Mouse (Mus musculus): ENCODE data around the gene Ccp110. TPM values are rescaled to one million over a fixed set of nuclear protein-coding genes. Genes with fewer than 3 reads are reported as not detected.

The Ccp110 gene
- polyA plus RNA-seq, 1 experiment from 2014 or later = 8.5 TPM

DNA sequence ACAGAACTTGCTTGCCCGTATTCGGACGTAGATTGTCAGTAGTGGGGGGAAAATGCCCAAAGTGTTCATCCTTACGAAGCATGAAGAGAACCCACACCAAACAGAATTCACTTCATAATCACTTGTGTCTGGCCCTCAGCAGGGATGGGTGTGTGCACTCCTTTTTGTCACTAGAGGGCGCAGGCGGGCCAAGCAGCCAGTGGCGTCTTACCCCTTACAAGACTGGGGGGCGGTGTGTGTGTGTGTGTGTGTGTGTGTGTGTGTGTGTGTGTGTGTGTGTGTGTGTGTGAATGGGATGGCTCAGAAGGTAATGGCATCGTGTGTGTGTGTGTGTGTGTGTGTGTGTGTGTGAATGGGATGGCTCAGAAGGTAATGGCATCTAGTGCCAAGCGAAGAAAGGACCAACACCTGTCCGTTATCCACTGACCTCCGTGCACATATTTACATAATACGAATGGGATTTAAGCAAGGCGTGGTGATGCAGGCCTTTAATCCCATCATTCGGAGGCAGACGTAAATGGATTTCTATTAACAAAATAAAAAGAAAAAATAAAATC lies 27.7 kb downstream of the Ccp110 start, which contains the start of gene Vps35l:
Vps35l (plus strand) TSS at position 252 of the 557 bp plus-strand sequence.
- Histone ChIP-seq H3K27ac (ENCODE audit: low read length) (peak within 1 kb of the TSS; percentile 70; the same call in 1 of the 2 replicates), H3K27me3 (ENCODE audit: control insufficient read depth, insufficient read depth, low read length) (0 out of 2 replicates have a peak, but pooled peaks cover 2% of the 10 kb centered on the region), H3K4me2 (ENCODE audit: low read depth, low read length) (peak within 1 kb of the TSS; percentile 84), H3K36me3 (ENCODE audit: control insufficient read depth, insufficient read depth) (no peaks in the 10 kb centered on the region; the same call in 1 of the 2 replicates), H3K4me1 (ENCODE audit: control insufficient read depth, insufficient read depth, low read length) (peaks cover 7% of the 10 kb centered on the region), H3K9ac (ENCODE audit: low read length) (peak within 1 kb of the TSS; percentile 77), H3K4me3 (ENCODE audit: low read length) (peak within 1 kb of the TSS; percentile 82), H3K9me3 (replicated peaks; ENCODE audit: control insufficient read depth, low read length) (no peaks in the 10 kb centered on the region)
- ATAC-seq (replicated peaks; ENCODE audit: extremely low read depth, insufficient read depth, low FRiP score) = peak; percentile 88
- 3% methylated on average over 16 of the region's 16 CpGs for WGBS

DNA sequence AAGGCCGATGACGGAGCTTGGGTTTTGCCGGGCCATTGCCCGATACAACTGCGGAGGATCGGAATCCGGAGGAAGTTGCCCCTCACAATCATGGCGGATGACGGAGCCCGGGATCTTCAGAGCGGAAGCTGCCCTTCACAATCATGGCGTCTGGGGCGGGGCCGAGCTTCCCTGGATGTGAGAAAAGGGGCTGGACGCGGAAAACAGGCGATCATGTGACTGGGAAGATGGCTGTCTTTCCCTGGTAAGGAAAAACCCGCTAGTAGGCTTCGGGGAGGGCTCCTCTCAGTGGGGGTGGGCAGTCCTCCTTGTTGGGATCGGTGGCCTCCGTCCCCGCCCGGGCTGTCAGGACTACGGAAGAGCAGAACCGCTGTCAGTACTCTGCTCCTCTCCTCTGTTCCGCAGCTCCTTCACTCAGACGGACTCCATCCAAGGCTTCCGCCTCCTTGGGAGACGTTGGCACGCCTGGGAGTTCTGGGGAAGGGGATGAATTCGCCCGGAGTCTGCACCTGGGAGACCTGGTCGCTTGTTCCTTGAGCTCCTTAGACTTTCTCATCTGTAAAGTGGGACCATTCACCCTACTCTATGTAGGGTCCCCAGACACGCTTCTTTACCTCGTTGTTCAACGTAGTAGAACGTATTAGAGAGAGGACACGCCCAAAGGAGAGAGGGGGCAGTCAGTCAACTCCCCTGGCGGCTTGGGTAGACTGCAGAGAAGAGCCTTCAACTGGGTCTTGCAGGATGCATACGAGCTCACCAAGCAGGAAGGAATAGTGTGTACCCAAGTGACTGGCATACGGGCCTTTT lies 28.4 kb downstream of the Ccp110 start:
- Histone ChIP-seq H3K4me2 (ENCODE audit: low read depth, low read length) (peak overlapping the region; percentile 84), H3K4me3 (ENCODE audit: low read length) (peak overlapping the region; percentile 82), H3K9me3 (replicated peaks; ENCODE audit: control insufficient read depth, low read length) (no peaks in the 10 kb centered on the region), H3K27ac (ENCODE audit: low read length) (peak overlapping the region; percentile 70; the same call in 1 of the 2 replicates), H3K36me3 (ENCODE audit: control insufficient read depth, insufficient read depth) (0 out of 2 replicates have a peak, but pooled peaks cover 2% of the 10 kb centered on the region), H3K27me3 (ENCODE audit: control insufficient read depth, insufficient read depth, low read length) (0 out of 2 replicates have a peak, but pooled peaks cover 2% of the 10 kb centered on the region), H3K9ac (ENCODE audit: low read length) (peak overlapping the region; percentile 77), H3K4me1 (ENCODE audit: control insufficient read depth, insufficient read depth, low read length) (peaks cover 7% of the 10 kb centered on the region)
- WGBS = 2% methylated on average over 41 of the region's 41 CpGs
- ATAC-seq (replicated peaks; ENCODE audit: extremely low read depth, insufficient read depth, low FRiP score) = peak; percentile 96

DNA sequence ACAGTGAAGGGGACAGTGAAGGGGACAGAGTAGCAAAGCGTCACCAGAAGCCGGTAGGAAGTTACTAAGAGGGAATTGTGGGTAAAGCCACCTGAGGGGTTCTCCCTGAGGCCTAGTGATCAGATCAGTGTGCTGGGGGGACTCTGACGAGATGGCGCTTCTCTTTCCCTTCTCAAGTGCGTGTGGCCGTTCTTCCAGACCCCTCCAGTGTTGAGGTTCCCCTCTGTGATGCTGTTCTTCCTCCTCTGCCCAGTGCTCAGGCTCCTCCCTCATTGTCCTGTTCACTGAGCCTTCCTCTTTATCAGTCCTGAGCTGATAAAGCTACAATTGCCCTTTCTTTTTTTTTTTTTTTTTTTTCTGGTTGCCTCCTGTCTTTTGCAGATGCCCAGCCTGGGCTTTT lies 29.9 kb downstream of the Ccp110 start:
- ATAC-seq (replicated peaks; ENCODE audit: extremely low read depth, insufficient read depth, low FRiP score) = no peak
- H3K27me3 ChIP-seq (ENCODE audit: control insufficient read depth, insufficient read depth, low read length) = 0 out of 2 replicates have a peak, but pooled peaks cover 2% of the 10 kb centered on the region

DNA sequence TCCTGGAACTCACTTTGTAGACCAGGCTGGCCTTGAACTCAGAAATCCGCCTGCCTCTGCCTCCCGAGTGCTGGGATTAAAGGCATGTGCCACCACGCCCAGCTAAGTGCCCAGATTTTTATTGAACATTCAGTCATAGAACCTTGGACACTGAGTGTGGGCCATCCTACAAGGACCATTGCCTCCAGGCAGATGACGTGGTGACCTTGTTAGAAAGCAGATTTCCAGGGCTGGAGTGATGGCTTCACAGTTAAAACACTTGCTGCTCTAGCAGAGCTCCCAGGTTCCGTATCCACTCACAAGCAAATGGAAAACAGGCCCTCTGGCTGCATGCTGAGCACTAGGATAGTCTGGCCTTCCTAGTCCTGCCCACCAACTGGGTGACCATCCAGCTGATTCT lies 32.4 kb downstream of the Ccp110 start:
- Histone ChIP-seq H3K4me2 (ENCODE audit: low read depth, low read length) (no peak overlapping the region), H3K27ac (ENCODE audit: low read length) (no peak overlapping the region), H3K27me3 (ENCODE audit: control insufficient read depth, insufficient read depth, low read length) (no peaks in the 10 kb centered on the region), H3K9me3 (replicated peaks; ENCODE audit: control insufficient read depth, low read length) (no peaks in the 10 kb centered on the region), H3K4me3 (ENCODE audit: low read length) (no peak overlapping the region), H3K4me1 (ENCODE audit: control insufficient read depth, insufficient read depth, low read length) (peaks cover 7% of the 10 kb centered on the region), H3K36me3 (ENCODE audit: control insufficient read depth, insufficient read depth) (peaks cover 30% of the 10 kb centered on the region), H3K9ac (ENCODE audit: low read length) (no peak overlapping the region)
- WGBS = 95% methylated on average over 5 of the region's 5 CpGs
- no peak for ATAC-seq (replicated peaks; ENCODE audit: extremely low read depth, insufficient read depth, low FRiP score)

More for the DNA sequence above, 29.9 kb downstream of the Ccp110 start:
- Histone ChIP-seq H3K4me2 (ENCODE audit: low read depth, low read length) (no peak overlapping the region), H3K9ac (ENCODE audit: low read length) (no peak overlapping the region), H3K27ac (ENCODE audit: low read length) (no peak overlapping the region), H3K4me3 (ENCODE audit: low read length) (no peak overlapping the region), H3K4me1 (ENCODE audit: control insufficient read depth, insufficient read depth, low read length) (peaks cover 7% of the 10 kb centered on the region), H3K9me3 (replicated peaks; ENCODE audit: control insufficient read depth, low read length) (no peaks in the 10 kb centered on the region), H3K36me3 (ENCODE audit: control insufficient read depth, insufficient read depth) (peaks cover 12% of the 10 kb centered on the region)
- WGBS = 73% methylated on average over 6 of the region's 6 CpGs

DNA sequence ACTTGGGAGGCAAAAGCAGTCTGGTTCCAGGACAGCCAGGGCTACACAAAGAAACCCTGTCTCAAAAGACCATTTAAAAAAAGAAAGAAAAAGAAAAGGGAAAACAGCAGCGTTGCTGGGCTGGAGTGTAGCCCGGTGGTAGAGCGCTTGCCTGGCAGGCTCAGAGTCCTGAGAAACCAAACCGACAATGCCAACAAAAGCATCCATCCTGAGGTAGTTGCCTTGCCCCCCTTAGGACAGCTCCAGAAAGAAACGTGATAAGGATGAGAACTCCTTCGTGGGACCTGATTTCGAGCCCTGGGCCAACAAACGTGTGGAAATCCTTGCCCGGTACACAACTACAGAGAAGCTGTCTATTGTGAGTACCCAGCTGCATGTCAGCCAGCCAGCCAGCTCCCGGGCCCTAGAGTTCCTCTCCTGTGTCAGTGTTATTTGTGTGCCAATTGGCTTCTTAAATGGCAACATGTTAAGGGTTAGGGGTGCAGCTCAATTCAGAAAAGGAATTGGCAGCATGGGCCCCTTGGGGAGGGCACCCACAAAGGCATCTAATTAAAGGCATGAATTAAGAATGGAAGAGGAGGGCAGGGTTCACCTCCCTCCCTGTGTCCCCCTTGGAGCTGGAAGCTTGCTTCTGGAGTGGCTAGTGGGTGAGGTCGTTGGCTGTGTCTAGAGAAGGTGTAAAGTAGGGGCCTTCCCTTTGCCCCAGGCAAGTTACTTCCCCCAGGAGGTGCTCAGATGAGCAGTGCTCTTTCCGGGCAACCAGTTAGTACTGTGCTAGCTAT lies 35.7 kb downstream of the Ccp110 start:
- H3K27me3 ChIP-seq (ENCODE audit: control insufficient read depth, insufficient read depth, low read length) = no peaks in the 10 kb centered on the region
- H3K4me3 ChIP-seq (ENCODE audit: low read length) = no peak overlapping the region
- no peak overlapping the region for H3K4me2 ChIP-seq (ENCODE audit: low read depth, low read length)
- H3K27ac ChIP-seq (ENCODE audit: low read length) = no peak overlapping the region
- H3K4me1 ChIP-seq (ENCODE audit: control insufficient read depth, insufficient read depth, low read length) = no peaks in the 10 kb centered on the region
- peaks cover 46% of the 10 kb centered on the region for H3K36me3 ChIP-seq (ENCODE audit: control insufficient read depth, insufficient read depth)
- H3K9ac ChIP-seq (ENCODE audit: low read length) = no peak overlapping the region
- WGBS = 88% methylated on average over 12 of the region's 12 CpGs
- no peaks in the 10 kb centered on the region for H3K9me3 ChIP-seq (replicated peaks; ENCODE audit: control insufficient read depth, low read length)
- no peak for ATAC-seq (replicated peaks; ENCODE audit: extremely low read depth, insufficient read depth, low FRiP score)

DNA sequence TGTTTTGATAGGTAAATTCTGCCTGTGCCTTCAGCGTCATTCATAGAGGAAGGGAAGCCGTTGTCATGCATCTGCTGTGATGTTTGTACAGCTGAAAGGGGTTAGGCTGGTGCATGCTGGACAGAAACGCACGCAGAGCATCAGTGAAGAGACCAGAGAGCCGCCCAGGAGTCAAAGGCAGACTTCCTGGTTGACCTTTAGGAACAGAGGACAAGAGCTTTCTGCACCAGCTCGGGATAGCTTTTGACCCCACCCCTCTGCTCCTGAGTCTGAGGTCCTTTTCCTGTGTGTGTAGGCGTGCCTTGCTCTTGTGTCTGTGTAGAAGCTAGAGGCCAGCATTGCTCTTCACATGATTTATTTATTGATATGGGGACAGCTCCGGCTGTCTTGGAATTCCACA lies 37.4 kb downstream of the Ccp110 start:
- H3K9ac ChIP-seq (ENCODE audit: low read length) = no peak overlapping the region
- peaks cover 52% of the 10 kb centered on the region for H3K36me3 ChIP-seq (ENCODE audit: control insufficient read depth, insufficient read depth)

DNA sequence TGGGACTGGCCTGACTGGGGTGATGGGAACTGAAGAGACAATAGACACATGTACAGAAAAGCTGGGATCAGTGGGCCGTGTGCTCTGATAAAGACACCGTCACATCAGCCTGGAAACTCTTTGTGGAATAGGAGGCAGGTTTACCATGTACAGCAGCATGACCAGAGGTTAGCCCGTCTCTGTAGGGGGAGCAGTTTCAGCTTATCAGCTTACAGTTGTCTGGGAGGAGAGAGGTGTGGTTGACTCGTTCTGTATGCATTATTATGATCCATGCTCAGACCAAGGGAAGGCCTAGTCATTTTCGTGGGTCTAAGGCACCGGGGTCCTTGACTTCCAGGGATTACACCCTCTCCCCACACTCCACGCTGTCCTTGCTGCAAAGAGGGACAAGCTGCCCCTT lies 39.3 kb downstream of the Ccp110 start:
- Histone ChIP-seq H3K27me3 (ENCODE audit: control insufficient read depth, insufficient read depth, low read length) (no peaks in the 10 kb centered on the region), H3K4me3 (ENCODE audit: low read length) (no peak overlapping the region), H3K9me3 (replicated peaks; ENCODE audit: control insufficient read depth, low read length) (no peaks in the 10 kb centered on the region), H3K36me3 (ENCODE audit: control insufficient read depth, insufficient read depth) (peaks cover 53% of the 10 kb centered on the region), H3K4me2 (ENCODE audit: low read depth, low read length) (no peak overlapping the region), H3K4me1 (ENCODE audit: control insufficient read depth, insufficient read depth, low read length) (no peaks in the 10 kb centered on the region), H3K27ac (ENCODE audit: low read length) (no peak overlapping the region), H3K9ac (ENCODE audit: low read length) (no peak overlapping the region)
- no peak for ATAC-seq (replicated peaks; ENCODE audit: extremely low read depth, insufficient read depth, low FRiP score)
- 81% methylated on average over 7 of the region's 7 CpGs for WGBS

More for the DNA sequence above, 37.4 kb downstream of the Ccp110 start:
- ATAC-seq (replicated peaks; ENCODE audit: extremely low read depth, insufficient read depth, low FRiP score) = no peak
- Histone ChIP-seq H3K9me3 (replicated peaks; ENCODE audit: control insufficient read depth, low read length) (no peaks in the 10 kb centered on the region), H3K27me3 (ENCODE audit: control insufficient read depth, insufficient read depth, low read length) (no peaks in the 10 kb centered on the region), H3K27ac (ENCODE audit: low read length) (no peak overlapping the region), H3K4me3 (ENCODE audit: low read length) (no peak overlapping the region), H3K4me1 (ENCODE audit: control insufficient read depth, insufficient read depth, low read length) (no peaks in the 10 kb centered on the region), H3K4me2 (ENCODE audit: low read depth, low read length) (no peak overlapping the region)
- WGBS = 74% methylated on average over 8 of the region's 8 CpGs

DNA sequence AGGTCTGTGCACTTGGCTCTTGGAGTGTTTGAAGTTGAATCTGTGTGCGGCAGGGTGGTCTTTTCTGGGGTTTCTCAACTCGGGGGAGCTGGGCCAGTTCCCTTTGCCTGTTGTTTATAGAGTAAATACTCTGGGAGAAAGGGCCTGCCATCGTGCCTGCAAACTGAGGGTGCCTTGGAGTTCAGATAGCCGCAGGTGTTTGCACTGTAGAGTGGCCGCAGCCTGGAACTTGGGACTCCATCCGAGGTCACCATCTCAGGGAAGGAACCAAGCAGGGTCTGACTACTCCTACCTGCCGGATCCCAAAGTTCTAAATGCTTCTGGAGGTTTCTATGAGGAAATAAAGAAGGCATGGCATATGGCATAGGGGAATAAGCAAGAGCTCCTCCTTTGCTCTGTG lies 43.4 kb downstream of the Ccp110 start:
- Histone ChIP-seq H3K27me3 (ENCODE audit: control insufficient read depth, insufficient read depth, low read length) (no peaks in the 10 kb centered on the region), H3K4me3 (ENCODE audit: low read length) (no peak overlapping the region), H3K4me2 (ENCODE audit: low read depth, low read length) (no peak overlapping the region), H3K4me1 (ENCODE audit: control insufficient read depth, insufficient read depth, low read length) (0 out of 2 replicates have a peak, but pooled peaks cover 3% of the 10 kb centered on the region), H3K9me3 (replicated peaks; ENCODE audit: control insufficient read depth, low read length) (no peaks in the 10 kb centered on the region), H3K9ac (ENCODE audit: low read length) (no peak overlapping the region), H3K36me3 (ENCODE audit: control insufficient read depth, insufficient read depth) (peaks cover 32% of the 10 kb centered on the region), H3K27ac (ENCODE audit: low read length) (no peak overlapping the region)
- ATAC-seq (replicated peaks; ENCODE audit: extremely low read depth, insufficient read depth, low FRiP score) = no peak
- 77% methylated on average over 7 of the region's 7 CpGs for WGBS

All from heart, embryonic 16.5 days (tissue).